Mouse (Mus musculus): ENCODE measurements at regions not wholly inside any gene's neighbourhood (a gene's known extent, or its start where the extent isn't known, plus 50 kb on each side); places are given as distances from the start of the nearest gene placed in this dataset.
"Not testable (repeated sequence)": the region's sequence is repeated elsewhere in the genome, so short reads cannot be mapped to it uniquely, and the experiment has no call there.

GRCm38 (mm10) chr3:22681999-22682648, 605.7 kb downstream of the Tbl1xr1 start:
- no peak for DNase-seq

GRCm38 (mm10) chr3:22699317-22699716, 622.9 kb downstream of the Tbl1xr1 start:
- no peak for DNase-seq

DNA sequence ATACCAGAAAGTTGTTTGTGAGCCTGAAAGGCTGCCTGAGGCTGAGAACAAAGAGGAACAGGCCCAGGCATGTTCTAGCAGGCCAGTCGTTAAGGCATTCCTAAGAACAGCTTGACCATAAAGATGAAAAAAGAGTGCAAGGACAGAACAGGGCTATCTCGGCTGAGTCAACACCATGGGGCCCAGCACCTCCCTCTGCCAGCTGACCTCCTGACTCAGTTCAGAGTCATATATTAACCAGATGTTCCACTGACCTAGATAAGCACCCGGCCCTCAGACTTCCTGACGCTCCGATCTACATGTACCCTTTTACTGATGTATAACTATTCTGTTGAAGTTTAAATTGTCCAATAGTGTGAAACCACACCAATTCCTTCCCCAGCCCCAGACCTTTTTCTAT, 625.0 kb downstream of the Tbl1xr1 start:
- not testable (repeated sequence) for DNase-seq

DNA sequence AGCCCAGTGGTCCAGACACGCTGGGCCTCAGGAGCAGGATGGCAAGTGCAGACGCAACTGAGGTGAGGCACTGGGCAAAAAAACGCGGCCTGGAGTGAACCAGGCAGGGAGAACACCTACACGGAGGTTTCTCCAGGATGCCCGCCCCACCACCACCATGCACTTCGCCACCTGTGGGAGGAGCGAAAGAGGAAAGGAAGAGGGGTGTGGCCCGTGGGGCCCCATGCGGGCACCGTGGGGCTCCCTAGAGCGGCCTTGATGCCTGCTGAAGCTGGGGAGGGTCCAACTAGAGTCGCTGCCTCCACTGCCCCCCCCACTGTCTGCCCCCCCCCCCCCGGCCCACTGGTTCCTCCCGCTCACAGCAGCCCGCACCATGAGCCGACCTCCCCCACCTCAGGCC, 629.2 kb downstream of the Tbl1xr1 start:
- no peak for DNase-seq

GRCm38 (mm10) chr3:22745026-22745425, 668.6 kb downstream of the Tbl1xr1 start:
- DNase-seq, result peak in 1 of 2 experiments; percentile 1

All from layer of hippocampus, postnatal 36 days (tissue).